Mouse (Mus musculus) kidney, postnatal 36 days (tissue): ENCODE data around the gene Gadd45g.

Experiments used
- DNase-seq, 2 experiments: peaks; one replicate each; pipeline ENCODE4 v3.0.0; 2021 to 2022; ENCODE audit warnings: mixed read lengths in 2 of 2

Gene Gadd45g

DNA sequence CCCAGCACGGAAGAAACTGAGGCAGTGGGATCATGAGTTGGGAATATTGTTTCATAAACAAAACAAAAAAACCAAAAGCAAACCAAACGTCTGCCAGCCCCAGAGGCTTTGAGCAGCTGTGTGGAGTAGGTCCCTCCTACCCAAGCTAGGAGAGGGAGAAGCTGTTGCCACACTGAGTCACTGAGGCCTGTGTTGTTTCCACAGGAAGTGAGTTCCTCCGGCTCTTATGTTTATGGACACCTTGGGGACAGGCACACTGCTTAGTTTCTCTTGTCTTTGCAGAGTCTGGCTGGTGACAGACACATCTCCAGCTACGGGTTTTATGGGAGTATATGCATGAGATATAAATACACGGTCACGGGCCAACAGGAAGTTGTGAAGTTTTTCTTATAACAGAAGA, 39.6 kb downstream of the Gadd45g start:
- no peak for DNase-seq

DNA sequence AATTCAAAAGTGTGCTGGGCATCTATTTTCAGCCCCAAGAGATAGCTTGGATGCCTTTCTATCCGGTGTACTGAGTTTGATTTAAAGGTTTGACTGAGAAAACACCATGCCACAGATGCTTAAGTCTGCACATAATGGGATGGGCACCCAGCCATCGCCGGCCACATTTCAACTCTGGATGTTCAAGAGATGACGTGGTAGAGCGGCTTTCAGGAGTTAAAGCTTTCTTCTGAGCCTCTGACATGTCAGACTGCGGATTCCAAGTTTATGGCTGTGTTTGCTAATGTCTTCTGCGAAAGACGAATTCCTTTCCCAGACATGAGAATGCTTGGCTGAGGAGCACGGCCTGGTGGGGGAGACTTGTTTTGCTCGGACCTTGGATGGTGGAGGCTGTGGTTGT, 40.2 kb downstream of the Gadd45g start:
- peak in 1 of 2 experiments; percentile 32 for DNase-seq

DNA sequence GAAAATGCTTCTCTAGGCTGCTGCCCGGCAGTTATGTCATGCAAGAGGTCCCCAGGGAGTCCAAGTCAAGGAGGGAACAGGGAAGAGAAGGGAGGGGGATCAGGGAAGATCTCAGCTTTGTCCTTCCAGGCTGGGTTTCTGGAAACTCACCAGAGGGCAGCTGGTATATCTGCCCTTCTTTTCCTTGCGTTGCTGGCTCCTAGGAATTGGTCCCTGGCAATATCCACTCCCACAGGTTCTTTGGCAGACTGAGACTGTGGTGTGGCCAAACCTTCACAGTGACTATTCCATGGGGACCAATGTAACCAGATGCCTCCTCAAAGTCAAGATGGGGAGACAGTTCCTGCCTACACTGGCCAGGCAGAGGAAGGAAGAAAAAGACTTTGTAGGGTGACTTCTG, 41.9 kb downstream of the Gadd45g start:
- no peak for DNase-seq

DNA sequence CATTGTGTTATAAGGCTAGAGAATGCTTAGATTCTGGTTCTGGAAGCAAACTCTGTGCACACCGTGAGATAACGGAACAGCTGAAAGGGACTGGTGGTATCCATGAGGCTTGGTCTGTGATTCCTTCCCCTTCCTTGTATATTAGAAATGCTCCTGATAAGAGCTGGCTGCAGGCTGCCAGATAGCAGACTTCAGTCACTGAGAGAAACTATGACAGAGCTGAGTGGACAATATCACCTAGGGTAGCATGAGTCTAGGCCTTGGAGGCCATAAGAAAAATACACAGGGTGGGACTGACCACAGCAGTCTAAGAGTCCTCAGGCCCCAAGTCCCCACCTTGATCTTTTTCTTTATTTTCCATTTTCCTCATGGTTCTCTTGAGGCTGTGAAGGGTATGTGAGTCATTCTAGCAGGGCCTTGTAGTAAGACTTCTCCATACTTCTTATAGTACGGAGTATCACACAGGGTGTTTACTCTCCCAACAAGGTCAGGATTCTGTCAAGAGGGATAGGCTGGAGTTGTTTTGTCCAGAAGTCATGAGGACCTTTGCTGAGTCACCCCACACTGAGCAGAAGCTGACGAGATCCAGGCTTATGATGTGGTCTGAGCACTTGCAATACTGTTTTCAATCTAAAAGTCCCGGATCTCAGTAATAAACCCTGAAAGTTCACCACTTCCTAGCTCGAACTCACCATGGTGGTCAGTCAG, 45.5 kb downstream of the Gadd45g start:
- DNase-seq, result no peak

DNA sequence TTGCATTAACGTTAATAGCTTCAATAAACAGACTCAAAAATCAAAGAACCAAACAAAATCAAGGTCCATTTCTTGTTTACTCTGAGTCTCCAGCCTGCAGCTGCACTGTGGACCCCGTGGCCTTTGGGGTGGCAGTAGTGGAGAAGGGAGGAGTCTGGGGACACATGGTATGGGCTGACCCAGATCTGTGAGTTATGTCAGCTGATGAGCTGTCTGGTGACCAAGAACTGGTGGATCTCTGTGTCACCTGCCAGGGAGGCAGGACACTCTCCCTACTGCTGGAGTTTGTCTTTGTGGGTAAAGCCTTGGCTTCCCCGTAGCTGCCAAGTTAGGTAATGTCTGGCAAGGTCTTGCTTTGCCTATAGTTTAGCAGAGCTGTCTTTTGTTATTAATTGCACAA, 51.1 kb downstream of the Gadd45g start:
- DNase-seq, result no peak
